Mouse (Mus musculus) cortical plate, adult 2 months (tissue): ENCODE data around the gene Cavin4.

Experiments used
- CTCF ChIP-seq: fragments of 200-500 bp; IDR thresholded peaks from 2 replicates; pipeline ENCODE4 v1.5.1; 2011; ENCODE audit warnings: mild to moderate bottlenecking, control low read depth, low read length; ENCODE audit not compliant: insufficient read depth; ENCODE audit errors: extremely low read depth
- POLR2A ChIP-seq: fragments of 200-500 bp; IDR thresholded peaks from 2 replicates; pipeline ENCODE4 v1.6.1; 2011; ENCODE audit warnings: mild to moderate bottlenecking, low read length, control low read depth; ENCODE audit not compliant: insufficient read depth; ENCODE audit errors: extremely low read depth

DNA sequence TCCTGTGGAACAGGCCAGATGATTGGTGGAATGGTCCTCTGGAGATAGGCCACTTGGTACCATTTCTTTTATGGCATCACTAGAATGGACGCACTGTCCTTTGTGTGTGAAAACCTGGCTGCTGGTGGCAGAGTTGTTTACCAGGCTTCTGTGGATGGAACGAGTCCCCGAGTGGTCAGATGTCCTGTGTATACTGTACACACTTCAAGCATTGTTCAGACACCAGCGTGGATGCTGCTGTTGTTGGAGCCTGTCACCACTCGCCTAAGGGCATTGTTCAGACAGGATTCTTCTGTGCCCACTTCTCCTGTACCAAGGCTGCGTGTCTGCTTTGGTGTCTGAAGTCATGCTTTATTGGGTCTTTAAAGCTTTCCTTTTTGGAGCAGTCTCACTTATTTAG, 19.5 kb upstream of the Cavin4 start:
- no peak for TF ChIP-seq CTCF
- no peak for TF ChIP-seq POLR2A
